Mouse (Mus musculus) C2C12 (cell line): ENCODE data around the gene Ift122. TPM values are rescaled to one million over a fixed set of nuclear protein-coding genes. Genes with fewer than 3 reads are reported as not detected.

Experiments
- H3K27me3 ChIP-seq: one replicate; pipeline ENCODE4 v1.6.1; 2011; ENCODE audit not compliant: control insufficient read depth, insufficient read depth, insufficient read length
- H3K36me3 ChIP-seq: one replicate; pipeline ENCODE4 v1.6.1; 2011; ENCODE audit not compliant: control insufficient read depth, insufficient read depth
- H3K4me3 ChIP-seq: one replicate; pipeline ENCODE4 v1.5.1; 2011; ENCODE audit warnings: mild to moderate bottlenecking, control low read depth; ENCODE audit not compliant: poor library complexity, insufficient read depth, severe bottlenecking
- H3K79me2 ChIP-seq: one replicate; pipeline ENCODE4 v1.6.1; 2011; ENCODE audit not compliant: control insufficient read depth, insufficient read depth
- H3K79me3 ChIP-seq: one replicate; pipeline ENCODE4 v1.6.1; 2011; ENCODE audit warnings: low read depth, control low read depth
- H3ac ChIP-seq: one replicate; pipeline ENCODE3; 2011; ENCODE audit warnings: low read depth; ENCODE audit not compliant: control insufficient read depth, insufficient read length
- CEBPB ChIP-seq: IDR thresholded peaks from one replicate; pipeline ENCODE4 v1.6.1; 2011; ENCODE audit warnings: low read depth, mild to moderate bottlenecking, control low read depth, moderate library complexity
- CTCF ChIP-seq: IDR thresholded peaks from one replicate; pipeline ENCODE4 v1.5.1; 2011; ENCODE audit not compliant: control insufficient read depth, insufficient read depth, insufficient read length
- FOSL1 ChIP-seq: IDR thresholded peaks from one replicate; pipeline ENCODE4 v1.8.0; 2011; ENCODE audit warnings: mild to moderate bottlenecking, low read length; ENCODE audit not compliant: poor library complexity, insufficient read depth, severe bottlenecking
- MAX ChIP-seq: IDR thresholded peaks from one replicate; pipeline ENCODE4 v1.6.1; 2011; ENCODE audit warnings: mild to moderate bottlenecking, control low read depth
- MYOD1 ChIP-seq: IDR thresholded peaks from one replicate; pipeline ENCODE4 v1.6.1; 2011; ENCODE audit warnings: low read depth; ENCODE audit not compliant: control insufficient read depth, insufficient read length
- MYOG ChIP-seq: IDR thresholded peaks from one replicate; pipeline ENCODE4 v1.6.1; 2011; ENCODE audit not compliant: control insufficient read depth, insufficient read length; ENCODE audit errors: extremely low read depth
- USF1 ChIP-seq: IDR thresholded peaks from one replicate; pipeline ENCODE4 v1.6.1; 2011; ENCODE audit warnings: low read depth, mild to moderate bottlenecking, control low read depth, moderate library complexity
- polyA plus RNA-seq: library from polyadenylated mRNA; unstranded; fragments of >200 nt; fragmentation: generic; extraction: Trizol; gene quantifications from one replicate; pipeline ENCODE4 v1.2.1, GENCODE M21; 2012; ENCODE audit warnings: missing spikeins

The Ift122 gene
- polyA plus RNA-seq, 1 experiment, result 13.4 TPM

- no peaks in the 10 kb centered on the region for H3K36me3 ChIP-seq
- TF ChIP-seq MAX (no peak), FOSL1 (no peak), CEBPB (no peak), CTCF (no peak)
- H3ac ChIP-seq, result no peak overlapping the region
- no peaks in the 10 kb centered on the region for H3K27me3 ChIP-seq
- no peak overlapping the region for H3K4me3 ChIP-seq
- H3K79me3 ChIP-seq, result no peaks in the 10 kb centered on the region
- no peaks in the 10 kb centered on the region for H3K79me2 ChIP-seq
Measured at GRCm38 (mm10) chr6:115909940-115910339, 56.7 kb downstream of the Ift122 start.

- no peak overlapping the region for H3ac ChIP-seq
Measured at GRCm38 (mm10) chr6:115911763-115912162, 58.5 kb downstream of the Ift122 start.

GRCm38 (mm10) chr6:115913482-115913881 is 60.2 kb downstream of the Ift122 start:
- Histone ChIP-seq H3K4me3 (no peak overlapping the region), H3ac (no peak overlapping the region), H3K27me3 (no peaks in the 10 kb centered on the region), H3K79me3 (no peaks in the 10 kb centered on the region), H3K79me2 (no peaks in the 10 kb centered on the region), H3K36me3 (no peaks in the 10 kb centered on the region)
- TF ChIP-seq MYOG, result no peak
- no peak for TF ChIP-seq USF1
- no peak for TF ChIP-seq MYOD1
- no peak for TF ChIP-seq CTCF
- TF ChIP-seq MAX, result no peak
- no peak for TF ChIP-seq CEBPB
- no peak for TF ChIP-seq FOSL1

More at GRCm38 (mm10) chr6:115911763-115912162, 58.5 kb downstream of the Ift122 start:
- H3K79me2 ChIP-seq, result no peaks in the 10 kb centered on the region
- H3K79me3 ChIP-seq, result no peaks in the 10 kb centered on the region
- H3K36me3 ChIP-seq, result no peaks in the 10 kb centered on the region
- H3K27me3 ChIP-seq, result no peaks in the 10 kb centered on the region
- H3K4me3 ChIP-seq, result no peak overlapping the region
- TF ChIP-seq CTCF, result no peak
- no peak for TF ChIP-seq USF1
- TF ChIP-seq MAX, result no peak
- no peak for TF ChIP-seq CEBPB
- no peak for TF ChIP-seq MYOD1
- no peak for TF ChIP-seq MYOG
- TF ChIP-seq FOSL1, result no peak

- no peaks in the 10 kb centered on the region for H3K36me3 ChIP-seq
- no peak overlapping the region for H3K4me3 ChIP-seq
Measured at GRCm38 (mm10) chr6:115914511-115915202, 61.4 kb downstream of the Ift122 start.

GRCm38 (mm10) chr6:115915601-115916445 is 62.6 kb downstream of the Ift122 start:
- Histone ChIP-seq H3K36me3 (no peaks in the 10 kb centered on the region), H3K27me3 (no peaks in the 10 kb centered on the region), H3ac (no peak overlapping the region), H3K79me3 (no peaks in the 10 kb centered on the region), H3K79me2 (no peaks in the 10 kb centered on the region), H3K4me3 (no peak overlapping the region)
- TF ChIP-seq MAX (no peak), MYOD1 (no peak), FOSL1 (no peak), MYOG (no peak), USF1 (no peak), CTCF (no peak), CEBPB (no peak)

More at GRCm38 (mm10) chr6:115914511-115915202, 61.4 kb downstream of the Ift122 start:
- Histone ChIP-seq H3K27me3 (no peaks in the 10 kb centered on the region), H3K79me2 (no peaks in the 10 kb centered on the region), H3ac (no peak overlapping the region), H3K79me3 (no peaks in the 10 kb centered on the region)
- no peak for TF ChIP-seq USF1

GRCm38 (mm10) chr6:115916611-115917010 is 63.3 kb downstream of the Ift122 start:
- Histone ChIP-seq H3ac (no peak overlapping the region), H3K36me3 (no peaks in the 10 kb centered on the region), H3K79me2 (no peaks in the 10 kb centered on the region), H3K4me3 (no peak overlapping the region), H3K79me3 (no peaks in the 10 kb centered on the region), H3K27me3 (no peaks in the 10 kb centered on the region)
- no peak for TF ChIP-seq CEBPB
- no peak for TF ChIP-seq USF1
- no peak for TF ChIP-seq CTCF
- TF ChIP-seq FOSL1, result no peak
- TF ChIP-seq MAX, result no peak
